In genomic region chr12:41438446-41438845, GRCm38 (mm10) we compare ENCODE assay signal across 8 mouse cellular contexts. TPM values are rescaled to one million over a fixed set of nuclear protein-coding genes. Genes with fewer than 3 reads are reported as not detected.
DNase-seq lines count a peak whose midpoint lies in the region; ATAC-seq and TF ChIP-seq lines count a peak whose summit lies in the region.

No protein-coding gene starts in this region.

- WGBS in heart, embryonic 13.5 days = 39% methylated on average over 4 of the region's 4 CpGs
- 20% methylated on average over 4 of the region's 4 CpGs for WGBS in limb, embryonic 15.5 days
- WGBS in forebrain, embryonic 13.5 days = 60% methylated on average over 4 of the region's 4 CpGs

- no peak overlapping the region for H3K4me2 ChIP-seq in heart, embryonic 13.5 days
- H3K4me2 ChIP-seq in limb, embryonic 15.5 days = no peak overlapping the region
- no peak overlapping the region for H3K4me2 ChIP-seq in forebrain, embryonic 13.5 days

- no peak for TF ChIP-seq CTCF in layer of hippocampus, adult 2 months (conservative IDR thresholded peaks at IDR 0.05)
- TF ChIP-seq CTCF in brain, embryonic 14.5 days (IDR thresholded peaks at IDR 0.05; ENCODE audit: borderline replicate concordance, extremely low read depth, insufficient read depth, insufficient read length) = no peak

- no peak overlapping the region for H3K9ac ChIP-seq in heart, embryonic 13.5 days
- H3K9ac ChIP-seq in limb, embryonic 15.5 days = no peak overlapping the region
- no peak overlapping the region for H3K9ac ChIP-seq in forebrain, embryonic 13.5 days

- H3K4me1 ChIP-seq in heart, embryonic 13.5 days = peaks cover 10% of the 10 kb centered on the region; the same call in 1 of the 2 replicates
- 0 out of 2 replicates have a peak, but pooled peaks cover 6% of the 10 kb centered on the region for H3K4me1 ChIP-seq in limb, embryonic 15.5 days
- H3K4me1 ChIP-seq in forebrain, embryonic 13.5 days = 0 out of 2 replicates have a peak, but pooled peaks cover 8% of the 10 kb centered on the region

- H3K27ac ChIP-seq in layer of hippocampus, adult 2 months = peak overlapping the region; percentile 84; the same call in 1 of the 2 replicates
- 0 out of 2 replicates have a peak overlapping the region, but pooled peaks have one; percentile 15 for H3K27ac ChIP-seq in heart, embryonic 13.5 days (replicated peaks)
- no peak overlapping the region for H3K27ac ChIP-seq in limb, embryonic 15.5 days
- H3K27ac ChIP-seq in forebrain, embryonic 13.5 days = no peak overlapping the region

- no peak for TF ChIP-seq POLR2A in brain, embryonic 14.5 days (IDR thresholded peaks at IDR 0.05; ENCODE audit: borderline replicate concordance, extremely low read depth, insufficient read depth, insufficient read length, poor library complexity, severe bottlenecking)

- no peak overlapping the region for H3K4me3 ChIP-seq in layer of hippocampus, adult 2 months
- no peak overlapping the region for H3K4me3 ChIP-seq in heart, embryonic 13.5 days
- H3K4me3 ChIP-seq in limb, embryonic 15.5 days = no peak overlapping the region
- H3K4me3 ChIP-seq in forebrain, embryonic 13.5 days = no peak overlapping the region

- H3K9me3 ChIP-seq in heart, embryonic 13.5 days = no peaks in the 10 kb centered on the region
- H3K9me3 ChIP-seq in limb, embryonic 15.5 days = no peaks in the 10 kb centered on the region
- no peaks in the 10 kb centered on the region for H3K9me3 ChIP-seq in forebrain, embryonic 13.5 days (replicated peaks)

- ATAC-seq in heart, embryonic 13.5 days (ENCODE audit: extremely low read depth, insufficient number of reproducible peaks, low FRiP score, low TSS enrichment) = no peak
- peak; percentile 40; the same call in 1 of the 2 replicates for ATAC-seq in limb, embryonic 15.5 days (ENCODE audit: insufficient number of reproducible peaks, low FRiP score, low TSS enrichment, low read depth)
- ATAC-seq in frontal cortex, adult (ENCODE audit: low TSS enrichment) = no peak
- no peak for ATAC-seq in monocyte, adult 5-6 weeks (replicated peaks; ENCODE audit: insufficient number of reproducible peaks, low FRiP score, low TSS enrichment, poor library complexity, severe bottlenecking)
- no peak for ATAC-seq in forebrain, embryonic 13.5 days

- H3K36me3 ChIP-seq in heart, embryonic 13.5 days = no peaks in the 10 kb centered on the region
- no peaks in the 10 kb centered on the region for H3K36me3 ChIP-seq in limb, embryonic 15.5 days
- no peaks in the 10 kb centered on the region for H3K36me3 ChIP-seq in forebrain, embryonic 13.5 days (ENCODE audit: poor library complexity, severe bottlenecking)

- no peaks in the 10 kb centered on the region for H3K27me3 ChIP-seq in heart, embryonic 13.5 days (replicated peaks)
- no peaks in the 10 kb centered on the region for H3K27me3 ChIP-seq in limb, embryonic 15.5 days
- H3K27me3 ChIP-seq in forebrain, embryonic 13.5 days = no peaks in the 10 kb centered on the region

- no peak for DNase-seq in layer of hippocampus, adult 2 months (ENCODE audit: low spot score in 2 of 2)
- no peak for DNase-seq in layer of hippocampus, postnatal 25 days (ENCODE audit: extremely low spot score in 1 of 2, low spot score in 1 of 2)
- peak; percentile 59 for DNase-seq in brain, embryonic 14.5 days (ENCODE audit: low read depth)

RNA-seq across cellular contexts. Expression of gene Lrrn3, which starts 47.8 kb away (rescaled TPM):
- 10 to 100 TPM; 63.6 to 70.4 TPM for total RNA-seq in layer of hippocampus, adult 2 months (2021)
- 10 to 100 TPM; 68.6 to 69.6 TPM for total RNA-seq in layer of hippocampus, postnatal 25 days (2021)
- 33.1 and 50.8 TPM in 2 replicates for polyA plus RNA-seq in brain, embryonic 14.5 days (2012; rRNA removed)
- polyA plus RNA-seq in heart, embryonic 13.5 days (2015; fragmentation: Nextera tagmentation; extraction: Ambion mirVana) = 5.1 and 5.4 TPM in 2 replicates
- polyA plus RNA-seq in limb, embryonic 15.5 days (2015; fragmentation: Nextera tagmentation; extraction: Ambion mirVana) = 7.7 and 9.2 TPM in 2 replicates
- 0.32 to 6.4 TPM (median 1.7 TPM) in 3 replicates for total RNA-seq in monocyte, adult 5-6 weeks (2017)
- 52.4 and 53.8 TPM in 2 replicates for polyA plus RNA-seq in forebrain, embryonic 13.5 days (2015; fragmentation: Nextera tagmentation; extraction: Ambion mirVana)

Comparison
In these comparisons a context has a peak if more than half of its experiments do, and no peak if none do; other contexts are left out.
1. H3K27ac ChIP-seq: peak in layer of hippocampus, adult 2 months (single experiment) and heart, embryonic 13.5 days (single experiment); none in limb, embryonic 15.5 days (single experiment) and forebrain, embryonic 13.5 days (single experiment).